Mouse (Mus musculus): ENCODE results near the gene Syt2.
A peak's percentile ranks its signal among the peaks of the same experiment; 100 is the strongest.

The Syt2 gene

GRCm38 (mm10) chr1:134650816-134651215, 4.3 kb downstream of the Syt2 start:
- no peak for DNase-seq (ENCODE audit: low spot score in 2 of 2)

- DNase-seq (ENCODE audit: low spot score in 2 of 2): peak; percentile 32 to 47
Observed at GRCm38 (mm10) chr1:134651268-134651850, 4.9 kb downstream of the Syt2 start.

GRCm38 (mm10) chr1:134651851-134652398, 5.4 kb downstream of the Syt2 start:
- peak in 1 of 2 experiments; percentile 26 for DNase-seq (ENCODE audit: low spot score in 2 of 2)

GRCm38 (mm10) chr1:134653603-134654257, 7.3 kb downstream of the Syt2 start:
- DNase-seq (ENCODE audit: low spot score in 2 of 2): no peak

GRCm38 (mm10) chr1:134658841-134659240, 12.4 kb downstream of the Syt2 start:
- DNase-seq (ENCODE audit: low spot score in 2 of 2): no peak

GRCm38 (mm10) chr1:134660163-134660562, 13.7 kb downstream of the Syt2 start:
- DNase-seq (ENCODE audit: low spot score in 2 of 2): no peak

- no peak for DNase-seq (ENCODE audit: low spot score in 2 of 2)
Observed at GRCm38 (mm10) chr1:134671234-134672070, 25.0 kb downstream of the Syt2 start.

- no peak for DNase-seq (ENCODE audit: low spot score in 2 of 2)
Observed at GRCm38 (mm10) chr1:134674312-134674711, 27.8 kb downstream of the Syt2 start.

GRCm38 (mm10) chr1:134679445-134679844, 33.0 kb downstream of the Syt2 start:
- no peak for DNase-seq (ENCODE audit: low spot score in 2 of 2)

GRCm38 (mm10) chr1:134680617-134681016, 34.1 kb downstream of the Syt2 start:
- DNase-seq (ENCODE audit: low spot score in 2 of 2): no peak

GRCm38 (mm10) chr1:134682460-134682859, 36.0 kb downstream of the Syt2 start:
- no peak for DNase-seq (ENCODE audit: low spot score in 2 of 2)

- no peak for DNase-seq (ENCODE audit: low spot score in 2 of 2)
Observed at GRCm38 (mm10) chr1:134686834-134687421, 40.5 kb downstream of the Syt2 start.

- no peak for DNase-seq (ENCODE audit: low spot score in 2 of 2)
Observed at GRCm38 (mm10) chr1:134696302-134696701, 49.8 kb downstream of the Syt2 start.

- no peak for DNase-seq (ENCODE audit: low spot score in 2 of 2)
Observed at GRCm38 (mm10) chr1:134697073-134697472, 50.6 kb downstream of the Syt2 start.

- no peak for DNase-seq (ENCODE audit: low spot score in 2 of 2)
Observed at GRCm38 (mm10) chr1:134697522-134698250, 51.2 kb downstream of the Syt2 start.

- DNase-seq (ENCODE audit: low spot score in 2 of 2): peak in 1 of 2 experiments; percentile 50
Observed at GRCm38 (mm10) chr1:134698486-134698885, 52.0 kb downstream of the Syt2 start.

GRCm38 (mm10) chr1:134699390-134699789, 52.9 kb downstream of the Syt2 start:
- DNase-seq (ENCODE audit: low spot score in 2 of 2): peak in 1 of 2 experiments; percentile 60

- DNase-seq (ENCODE audit: low spot score in 2 of 2): no peak
Observed at GRCm38 (mm10) chr1:134700151-134700550, 53.7 kb downstream of the Syt2 start.

GRCm38 (mm10) chr1:134700634-134701033, 54.2 kb downstream of the Syt2 start:
- DNase-seq (ENCODE audit: low spot score in 2 of 2): no peak

GRCm38 (mm10) chr1:134701191-134701590, 54.7 kb downstream of the Syt2 start:
- no peak for DNase-seq (ENCODE audit: low spot score in 2 of 2)

GRCm38 (mm10) chr1:134703232-134703631, 56.8 kb downstream of the Syt2 start:
- DNase-seq (ENCODE audit: low spot score in 2 of 2): no peak
